ENCODE assay signal across 25 mouse cellular contexts in the genomic region with DNA sequence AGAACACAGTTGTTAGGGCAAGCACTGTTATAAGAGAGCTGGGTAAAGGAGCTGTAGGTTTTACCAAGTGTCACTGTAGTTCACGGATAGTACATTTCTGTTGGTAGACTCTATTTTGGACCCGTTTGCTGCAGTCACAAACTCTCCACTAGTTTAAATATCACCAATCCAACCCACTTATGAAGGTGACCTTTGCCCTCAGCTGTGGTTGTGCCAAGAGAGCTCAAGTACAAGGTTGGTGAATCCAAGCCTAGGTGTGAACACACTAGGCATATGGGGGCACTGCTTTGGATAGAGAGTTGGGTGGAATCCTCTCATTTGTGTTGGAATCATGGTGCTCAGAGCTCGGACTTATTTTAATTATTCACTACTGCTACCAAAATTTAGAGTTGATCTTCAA.
"Had no signal": no experiment of that assay in that cellular context is flagged by ENCODE, and none has a peak within 500 bp of the region (broad histone marks: within the 10 kb centered on the region; RNA-seq: fewer than 3 reads in every experiment).

No protein-coding gene starts in this region.

- H3K4me3 ChIP-seq: gastrocnemius, adult 2 months; heart, embryonic 10.5 days; heart, embryonic 12.5 days; hindbrain, embryonic 10.5 days; hindbrain, embryonic 12.5 days; intestine, embryonic 15.5 days; layer of hippocampus, adult 2 months; left cerebral cortex, adult 2 months; limb, embryonic 10.5 days; limb, embryonic 12.5 days; liver, embryonic 13.5 days; liver, embryonic 15.5 days had no signal

- DNase-seq: gastrocnemius, adult 2 months; gastrocnemius, postnatal 10 days; gastrocnemius, postnatal 25 days; heart, adult 18-20 months; heart, postnatal 10 days; heart, postnatal 4 days; liver, embryonic 13.5 days; liver, postnatal 0 days had no signal

- H3K9ac ChIP-seq: heart, embryonic 12.5 days; hindbrain, embryonic 12.5 days; hindbrain, embryonic 14.5 days; intestine, embryonic 15.5 days; limb, embryonic 12.5 days; liver, embryonic 13.5 days; liver, embryonic 15.5 days; liver, postnatal 0 days had no signal

- H3K4me1 ChIP-seq: heart, embryonic 10.5 days; hindbrain, embryonic 10.5 days; hindbrain, embryonic 12.5 days; intestine, embryonic 15.5 days; limb, embryonic 10.5 days; limb, embryonic 12.5 days; liver, embryonic 13.5 days; liver, embryonic 15.5 days had no signal

- H3K36me3 ChIP-seq: heart, embryonic 10.5 days; heart, embryonic 12.5 days; hindbrain, embryonic 10.5 days; hindbrain, embryonic 12.5 days; intestine, embryonic 15.5 days; limb, embryonic 10.5 days; limb, embryonic 12.5 days; liver, embryonic 13.5 days; liver, embryonic 15.5 days had no signal

- H3K9me3 ChIP-seq: heart, embryonic 10.5 days; heart, embryonic 12.5 days; hindbrain, embryonic 10.5 days; hindbrain, embryonic 12.5 days; intestine, embryonic 15.5 days; limb, embryonic 10.5 days; limb, embryonic 12.5 days; liver, embryonic 13.5 days; liver, embryonic 15.5 days had no signal

- H3K4me2 ChIP-seq: heart, embryonic 12.5 days; hindbrain, embryonic 12.5 days; hindbrain, embryonic 14.5 days; intestine, embryonic 15.5 days; limb, embryonic 12.5 days; liver, embryonic 11.5 days; liver, embryonic 13.5 days; liver, embryonic 15.5 days had no signal

- H3K27me3 ChIP-seq: heart, embryonic 12.5 days; hindbrain, embryonic 12.5 days; intestine, embryonic 15.5 days; limb, embryonic 12.5 days; liver, embryonic 13.5 days; liver, embryonic 15.5 days had no signal

- ATAC-seq: forebrain, embryonic 16.5 days; hindbrain, embryonic 16.5 days; inflammation-experienced regulatory T-cells, adult 6 months; intestine, embryonic 15.5 days; intestine, postnatal 0 days; liver, postnatal 0 days had no signal

- H3K27ac ChIP-seq: gastrocnemius, adult 2 months; heart, embryonic 10.5 days; hindbrain, embryonic 10.5 days; hindbrain, embryonic 12.5 days; hindbrain, embryonic 14.5 days; intestine, embryonic 15.5 days; kidney, postnatal 0 days; layer of hippocampus, adult 2 months; left cerebral cortex, adult 2 months; limb, embryonic 10.5 days; limb, embryonic 12.5 days; liver, embryonic 13.5 days; liver, embryonic 15.5 days had no signal
